Mouse (Mus musculus) layer of hippocampus, adult 6 months (tissue): Measurements from ENCODE around the gene 3110070M22Rik. TPM values are rescaled to one million over a fixed set of nuclear protein-coding genes. Genes with fewer than 3 reads are reported as not detected.

Experiments used
- long read RNA-seq, 2 experiments: library from polyadenylated mRNA; unstranded; transcript quantifications; one replicate each; pipeline ENCODE4 v2.0.0; 2019 to 2020
- polyA plus RNA-seq: library from polyadenylated mRNA; unstranded; fragments of <200 nt; fragmentation: Nextera tagmentation; gene quantifications from 2 replicates; pipeline ENCODE4 v1.2.3, GENCODE M21; 2021

Gene 3110070M22Rik
- 3.7 and 4.6 TPM in 2 replicates for polyA plus RNA-seq
- long read RNA-seq, experiment 1, partial matches to known transcripts, result 0 of 4 reads
- long read RNA-seq, experiment 1, other reads (novel, unspliced or antisense), result 0 of 4 reads
- long read RNA-seq, experiment 2, partial matches to known transcripts, result 1 of 3 reads
- long read RNA-seq, experiment 2, other reads (novel, unspliced or antisense), result 1 of 3 reads

GRCm38 (mm10) chr13:119487880-119488580 is at the start of gene 3110070M22Rik, which contains the start of gene Tmem267:
Gene 3110070M22Rik, minus strand, starts transcription at chr13:119488383.
Gene Tmem267, plus strand, starts transcription at chr13:119488039.

GRCm38 (mm10) chr13:119462596-119463560 is 25.3 kb downstream of the 3110070M22Rik start, which contains the start of gene 4833420G17Rik:
Gene 4833420G17Rik, plus strand, starts transcription at chr13:119462768.

Other genes starting within 250 kb of the 3110070M22Rik start
- gene Paip1, start 59.8 kb downstream of the 3110070M22Rik start, polyA plus RNA-seq, result 86.2 and 153 TPM in 2 replicates
- 24.5 and 27.5 TPM in 2 replicates for gene 4833420G17Rik, start 25.6 kb downstream of the 3110070M22Rik start, polyA plus RNA-seq
- gene Tmem267, start 344 bp downstream of the 3110070M22Rik start, polyA plus RNA-seq, result 8.8 and 9.7 TPM in 2 replicates
- gene Ccl28, start 135.4 kb upstream of the 3110070M22Rik start, polyA plus RNA-seq, result 0.10 and 0.28 TPM in 2 replicates
- 138 and 168 TPM in 2 replicates for gene Hmgcs1, start 202.0 kb upstream of the 3110070M22Rik start, polyA plus RNA-seq